Comparison of ENCODE assay signal across 9 mouse cellular contexts in the genomic region with DNA sequence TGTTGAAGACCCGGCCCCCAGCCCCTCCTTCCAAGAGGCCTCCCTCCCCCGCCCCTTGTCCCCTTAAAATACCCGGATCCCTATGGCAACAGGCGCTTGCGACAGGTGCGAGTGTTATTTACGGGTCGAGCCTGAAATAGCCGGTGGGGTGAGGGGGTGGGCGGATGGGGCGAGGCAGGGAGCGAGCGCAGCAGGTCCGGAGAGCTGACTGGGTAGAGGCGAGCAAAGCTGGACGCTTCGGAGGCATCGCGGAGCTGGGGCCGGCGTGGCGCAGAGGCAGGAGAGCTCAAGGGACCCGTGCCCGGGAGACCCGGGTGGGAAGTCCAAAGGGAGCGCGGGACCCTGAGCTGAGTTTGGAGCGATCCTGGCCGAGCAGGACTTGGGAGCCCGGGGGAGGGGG. TPM values are rescaled to one million over a fixed set of nuclear protein-coding genes. Genes with fewer than 3 reads are reported as not detected.
A peak's percentile ranks its signal among the peaks of the same experiment; 100 is the strongest.
DNase-seq lines count a peak whose midpoint lies in the region; ATAC-seq and TF ChIP-seq lines count a peak whose summit lies in the region.
"Had no signal": no experiment of that assay in that cellular context is flagged by ENCODE, and none has a peak within 500 bp of the region (broad histone marks: within the 10 kb centered on the region; RNA-seq: fewer than 3 reads in every experiment).

No protein-coding gene starts in this region.

- no peak for TF ChIP-seq CTCF in liver, postnatal 0 days (IDR thresholded peaks at IDR 0.05; ENCODE audit: low read depth)

- WGBS in liver, embryonic 12.5 days (ENCODE audit: insufficient replicate concordance) = 5% methylated on average over 27 of the region's 30 CpGs
- 3% methylated on average over 30 of the region's 30 CpGs for WGBS in liver, postnatal 0 days (ENCODE audit: insufficient replicate concordance)
- WGBS in forebrain, embryonic 10.5 days = 2% methylated on average over 30 of the region's 30 CpGs
- WGBS in hindbrain, embryonic 14.5 days = under 1% methylated on average over 30 of the region's 30 CpGs
- WGBS in neural tube, embryonic 15.5 days = under 1% methylated on average over 30 of the region's 30 CpGs

- H3K4me1 ChIP-seq in liver, embryonic 12.5 days = no peaks in the 10 kb centered on the region
- H3K4me1 ChIP-seq in liver, postnatal 0 days (ENCODE audit: insufficient read depth) = no peaks in the 10 kb centered on the region
- peaks cover 20% of the 10 kb centered on the region for H3K4me1 ChIP-seq in forebrain, embryonic 10.5 days
- peaks cover 4% of the 10 kb centered on the region for H3K4me1 ChIP-seq in hindbrain, embryonic 14.5 days (replicated peaks; ENCODE audit: control insufficient read depth, insufficient read depth, low read length)
- peaks cover 7% of the 10 kb centered on the region for H3K4me1 ChIP-seq in neural tube, embryonic 15.5 days

- no peak overlapping the region; the same call in 1 of the 2 replicates for H3K4me3 ChIP-seq in liver, embryonic 12.5 days
- H3K4me3 ChIP-seq in liver, postnatal 0 days (ENCODE audit: low read depth, low read length) = no peak overlapping the region
- H3K4me3 ChIP-seq in forebrain, embryonic 10.5 days = peak overlapping the region; percentile 51
- H3K4me3 ChIP-seq in hindbrain, embryonic 14.5 days (replicated peaks; ENCODE audit: low read length) = peak overlapping the region; percentile 17; the same call in 1 of the 2 replicates
- peak overlapping the region; percentile 25 for H3K4me3 ChIP-seq in neural tube, embryonic 15.5 days (replicated peaks)

- no peak for ATAC-seq in liver, embryonic 12.5 days
- ATAC-seq in liver, postnatal 0 days = no peak
- no peak for ATAC-seq in hindbrain, embryonic 14.5 days (ENCODE audit: low FRiP score)
- peak; percentile 28; the same call in 1 of the 2 replicates for ATAC-seq in neural tube, embryonic 15.5 days (ENCODE audit: low FRiP score)

- no peak for TF ChIP-seq EP300 in liver, postnatal 0 days (IDR thresholded peaks at IDR 0.05; ENCODE audit: low read depth)

- no peak overlapping the region for H3K9ac ChIP-seq in liver, embryonic 12.5 days
- H3K9ac ChIP-seq in liver, postnatal 0 days (replicated peaks) = no peak overlapping the region
- 0 out of 2 replicates have a peak overlapping the region, but pooled peaks have one; percentile 20 for H3K9ac ChIP-seq in hindbrain, embryonic 14.5 days
- H3K9ac ChIP-seq in neural tube, embryonic 15.5 days (replicated peaks) = 0 out of 2 replicates have a peak overlapping the region, but pooled peaks have one; percentile 11

- H3K4me2 ChIP-seq in liver, embryonic 12.5 days = peak overlapping the region; percentile 12; the same call in 1 of the 2 replicates
- no peak overlapping the region; the same call in 1 of the 2 replicates for H3K4me2 ChIP-seq in liver, postnatal 0 days (ENCODE audit: low read depth, low read length)
- H3K4me2 ChIP-seq in hindbrain, embryonic 14.5 days (replicated peaks) = peak overlapping the region; percentile 43
- peak overlapping the region; percentile 54 for H3K4me2 ChIP-seq in neural tube, embryonic 15.5 days

- no peak for DNase-seq in liver, postnatal 0 days
- peak; percentile 34 for DNase-seq in forebrain, embryonic 10.5 days (ENCODE audit: extremely low spot score, low spot score)
- DNase-seq in hindbrain, embryonic 14.5 days (ENCODE audit: low spot score) = no peak
- DNase-seq in cerebellum, adult 18-20 months = no peak
- no peak for DNase-seq in layer of hippocampus, adult 8-10 months (ENCODE audit: low spot score in 2 of 2)
- DNase-seq in cerebellum, adult 11-12 months = no peak

- peaks cover 85% of the 10 kb centered on the region for H3K27me3 ChIP-seq in liver, embryonic 12.5 days (replicated peaks)
- peaks cover 40% of the 10 kb centered on the region for H3K27me3 ChIP-seq in liver, postnatal 0 days (ENCODE audit: insufficient read depth, low read length)
- peaks cover 81% of the 10 kb centered on the region for H3K27me3 ChIP-seq in forebrain, embryonic 10.5 days (ENCODE audit: poor library complexity, severe bottlenecking)
- H3K27me3 ChIP-seq in hindbrain, embryonic 14.5 days (ENCODE audit: control insufficient read depth, insufficient read depth, low read length) = peaks cover 49% of the 10 kb centered on the region
- peaks cover 46% of the 10 kb centered on the region for H3K27me3 ChIP-seq in neural tube, embryonic 15.5 days (replicated peaks)

- H3K27ac ChIP-seq in liver, embryonic 12.5 days = no peak overlapping the region
- H3K27ac ChIP-seq in liver, postnatal 0 days (ENCODE audit: low read depth) = no peak overlapping the region
- H3K27ac ChIP-seq in forebrain, embryonic 10.5 days = peak overlapping the region; percentile 65
- no peak overlapping the region for H3K27ac ChIP-seq in hindbrain, embryonic 14.5 days
- no peak overlapping the region for H3K27ac ChIP-seq in neural tube, embryonic 15.5 days (replicated peaks)

- H3K36me3 ChIP-seq in liver, embryonic 12.5 days = no peaks in the 10 kb centered on the region
- H3K36me3 ChIP-seq in liver, postnatal 0 days (replicated peaks; ENCODE audit: insufficient read depth, low read length) = no peaks in the 10 kb centered on the region
- no peaks in the 10 kb centered on the region for H3K36me3 ChIP-seq in forebrain, embryonic 10.5 days (replicated peaks)
- H3K36me3 ChIP-seq in hindbrain, embryonic 14.5 days (replicated peaks; ENCODE audit: control insufficient read depth, insufficient read depth) = no peaks in the 10 kb centered on the region
- no peaks in the 10 kb centered on the region for H3K36me3 ChIP-seq in neural tube, embryonic 15.5 days

- no peaks in the 10 kb centered on the region for H3K9me3 ChIP-seq in liver, embryonic 12.5 days (replicated peaks)
- H3K9me3 ChIP-seq in liver, postnatal 0 days (ENCODE audit: low read length) = no peaks in the 10 kb centered on the region
- no peaks in the 10 kb centered on the region for H3K9me3 ChIP-seq in forebrain, embryonic 10.5 days
- no peaks in the 10 kb centered on the region for H3K9me3 ChIP-seq in hindbrain, embryonic 14.5 days (ENCODE audit: control insufficient read depth, low read length)
- no peaks in the 10 kb centered on the region for H3K9me3 ChIP-seq in neural tube, embryonic 15.5 days (replicated peaks)

RNA-seq across cellular contexts. Expression of a gene that starts 0.6 kb away (rescaled TPM):
- 0.14 and 0.17 TPM in 2 replicates for polyA plus RNA-seq in liver, embryonic 12.5 days (2016; fragmentation: Nextera tagmentation; extraction: Ambion mirVana)
- 0.30 TPM in 1 of 2 replicates, not detected in the other for polyA plus RNA-seq in liver, postnatal 0 days (2015; fragmentation: Nextera tagmentation; extraction: Ambion mirVana)
- polyA plus RNA-seq in forebrain, embryonic 10.5 days (2016; fragmentation: Nextera tagmentation; extraction: Ambion mirVana) = 0.22 and 0.27 TPM in 2 replicates
- polyA plus RNA-seq in hindbrain, embryonic 14.5 days (2014; fragmentation: Nextera tagmentation; extraction: Ambion mirVana) = not detected in 2 replicates
- polyA plus RNA-seq in neural tube, embryonic 15.5 days (2015; fragmentation: Nextera tagmentation; extraction: Ambion mirVana) = 0.43 and 0.97 TPM in 2 replicates
- total RNA-seq in layer of hippocampus, adult 8-10 months (2022) = 1 to 10 TPM; 1.2 to 2.5 (median 1.5) TPM
- polyA plus RNA-seq: liver, adult 2 months had no signal

RNA-seq across cellular contexts. Expression of a gene that starts 32.9 kb away (rescaled TPM):
- 0.12 and 0.36 TPM in 2 replicates for polyA plus RNA-seq in liver, embryonic 12.5 days (2016; fragmentation: Nextera tagmentation; extraction: Ambion mirVana)
- not detected in 2 replicates for polyA plus RNA-seq in liver, postnatal 0 days (2015; fragmentation: Nextera tagmentation; extraction: Ambion mirVana)
- polyA plus RNA-seq in forebrain, embryonic 10.5 days (2016; fragmentation: Nextera tagmentation; extraction: Ambion mirVana) = 6.7 and 7.1 TPM in 2 replicates
- 9.6 and 11.5 TPM in 2 replicates for polyA plus RNA-seq in hindbrain, embryonic 14.5 days (2014; fragmentation: Nextera tagmentation; extraction: Ambion mirVana)
- polyA plus RNA-seq in neural tube, embryonic 15.5 days (2015; fragmentation: Nextera tagmentation; extraction: Ambion mirVana) = 11.0 and 11.2 TPM in 2 replicates
- 100 to 1,000 TPM; 331 to 354 (median 340) TPM for total RNA-seq in layer of hippocampus, adult 8-10 months (2022)
- total RNA-seq: liver, adult 2 months had no signal
- polyA plus RNA-seq: liver, adult 2 months had no signal

Comparison
In these comparisons a context has a peak if more than half of its experiments do, and no peak if none do; other contexts are left out.
1. H3K4me3 ChIP-seq: peak in forebrain, embryonic 10.5 days (single experiment), hindbrain, embryonic 14.5 days (single experiment) and neural tube, embryonic 15.5 days (single experiment); none in liver, embryonic 12.5 days (single experiment) and liver, postnatal 0 days (single experiment).
2. H3K9ac ChIP-seq: peak in hindbrain, embryonic 14.5 days (single experiment) and neural tube, embryonic 15.5 days (single experiment); none in liver, embryonic 12.5 days (single experiment) and liver, postnatal 0 days (single experiment).